Comparison of ENCODE assay signal across 11 mouse cellular contexts in the genomic region with DNA sequence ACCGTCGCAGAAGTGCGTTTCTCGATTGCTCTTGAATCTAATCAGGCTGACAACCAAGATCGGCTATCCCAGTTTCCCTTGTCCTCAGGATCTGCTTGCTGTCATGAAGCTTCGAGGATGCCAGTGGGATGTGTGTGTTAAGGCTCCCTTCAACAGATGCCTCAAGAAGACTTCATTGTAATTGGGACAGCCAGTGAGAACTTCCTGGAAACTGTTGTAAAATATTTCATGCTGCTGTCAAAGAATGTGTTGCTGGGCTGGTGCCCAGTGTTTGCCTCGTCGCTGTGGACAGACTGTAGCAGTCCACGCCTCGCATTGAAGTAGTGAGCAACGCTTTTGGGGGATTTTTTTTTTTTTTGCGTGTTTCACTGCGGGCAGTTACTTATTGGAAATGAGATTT.
DNase-seq lines count a peak whose midpoint lies in the region; ATAC-seq and TF ChIP-seq lines count a peak whose summit lies in the region.
"Had no signal": no experiment of that assay in that cellular context is flagged by ENCODE, and none has a peak within 500 bp of the region (broad histone marks: within the 10 kb centered on the region; RNA-seq: fewer than 3 reads in every experiment).

No protein-coding gene starts in this region.

- H3K36me3 ChIP-seq in lung, embryonic 14.5 days (ENCODE audit: insufficient read depth) = no peaks in the 10 kb centered on the region
- H3K36me3 ChIP-seq: forebrain, embryonic 10.5 days; neural tube, embryonic 12.5 days had no signal

- no peak overlapping the region for H3K4me2 ChIP-seq in lung, embryonic 14.5 days
- H3K4me2 ChIP-seq: neural tube, embryonic 12.5 days had no signal

- WGBS in lung, embryonic 14.5 days = 43% methylated on average over 13 of the region's 13 CpGs

- no peak for ATAC-seq in lung, embryonic 14.5 days (ENCODE audit: insufficient read depth)

- H3K9ac ChIP-seq in lung, embryonic 14.5 days = no peak overlapping the region
- H3K9ac ChIP-seq: neural tube, embryonic 12.5 days had no signal

- peaks cover 5% of the 10 kb centered on the region; the same call in 1 of the 2 replicates for H3K27me3 ChIP-seq in lung, embryonic 14.5 days (ENCODE audit: insufficient read depth, low read length)
- H3K27me3 ChIP-seq: neural tube, embryonic 12.5 days had no signal

- H3K4me1 ChIP-seq in lung, embryonic 14.5 days (ENCODE audit: insufficient read depth) = 0 out of 2 replicates have a peak, but pooled peaks cover 6% of the 10 kb centered on the region

- intact Hi-C loops in left cerebral cortex, adult 2 months (cut with DNase I) = no loop called here

- H3K4me3 ChIP-seq in lung, embryonic 14.5 days (ENCODE audit: low read depth, low read length) = no peak overlapping the region
- no peak overlapping the region for H3K4me3 ChIP-seq in left cerebral cortex, adult 2 months
- H3K4me3 ChIP-seq: forebrain, embryonic 10.5 days; neural tube, embryonic 12.5 days had no signal

- TF ChIP-seq CTCF in lung, embryonic 14.5 days (IDR thresholded peaks at IDR 0.05; ENCODE audit: low read depth) = no peak
- TF ChIP-seq CTCF in left cerebral cortex, adult 2 months (IDR thresholded peaks at IDR 0.05) = no peak

- no peak overlapping the region for H3K27ac ChIP-seq in lung, embryonic 14.5 days (ENCODE audit: low read depth)
- no peak overlapping the region for H3K27ac ChIP-seq in left cerebral cortex, adult 2 months
- H3K27ac ChIP-seq: forebrain, embryonic 10.5 days; macrophage; neural tube, embryonic 12.5 days had no signal

- DNase-seq in gastrocnemius, postnatal 10 days = peak; percentile 12
- DNase-seq in gastrocnemius, adult 8-10 months (ENCODE audit: low spot score in 2 of 2) = no peak
- DNase-seq in lung, embryonic 14.5 days = peak; percentile 76
- DNase-seq in lung, postnatal 25 days (ENCODE audit: low spot score) = no peak
- peak; percentile 9 to 13 for DNase-seq in left cerebral cortex, adult 2 months (ENCODE audit: extremely low spot score in 1 of 2, low spot score in 2 of 2)
- DNase-seq in right cerebral cortex, postnatal 36 days (ENCODE audit: low spot score in 2 of 2) = peak; percentile 8 to 21
- DNase-seq in c-Kit-positive CD71-positive TER-119-positive erythroid progenitor cells, embryonic 14.5 days (ENCODE audit: low spot score) = no peak
- DNase-seq in retina, postnatal 1 day = no peak

- no peaks in the 10 kb centered on the region for H3K9me3 ChIP-seq in lung, embryonic 14.5 days (ENCODE audit: low read depth, low read length)
- H3K9me3 ChIP-seq: neural tube, embryonic 12.5 days had no signal

Comparison
In these comparisons a context has a peak if more than half of its experiments do, and no peak if none do; other contexts are left out.
1. DNase-seq: peak in gastrocnemius, postnatal 10 days (single experiment), lung, embryonic 14.5 days (single experiment), left cerebral cortex, adult 2 months (2 of 2) and right cerebral cortex, postnatal 36 days (2 of 2); none in gastrocnemius, adult 8-10 months (0 of 2), lung, postnatal 25 days (single experiment), c-Kit-positive CD71-positive TER-119-positive erythroid progenitor cells, embryonic 14.5 days (single experiment) and retina, postnatal 1 day (single experiment).